Mouse (Mus musculus): ENCODE results near the gene Fgb. TPM values are rescaled to one million over a fixed set of nuclear protein-coding genes. Genes with fewer than 3 reads are reported as not detected.

The Fgb gene
- polyA plus RNA-seq (2011; ENCODE audit: insufficient read depth, insufficient read length, low replicate concordance, missing spikeins) = 1.5 and 8.1 TPM in 2 replicates

GRCm38 (mm10) chr3:83049680-83050079 is at the start of gene Fgb:
Fgb (minus strand) TSS chr3:83049863.
- Histone ChIP-seq H3K4me1 (ENCODE audit: control insufficient read depth, insufficient read depth, low read length) (no peaks in the 10 kb centered on the region), H3K4me3 (replicated peaks; ENCODE audit: control insufficient read depth, low read depth, low read length) (no peak within 1 kb of the TSS), H3K27ac (ENCODE audit: control insufficient read depth, insufficient read depth, low read depth, low read length, poor library complexity) (no peak within 1 kb of the TSS)
- 81% methylated on average over 8 of the region's 8 CpGs for WGBS
- TF ChIP-seq POLR2A (IDR thresholded peaks at IDR 0.05; ENCODE audit: borderline replicate concordance, control insufficient read depth, low read depth, low read length) (no peak), CTCF (IDR thresholded peaks at IDR 0.05; ENCODE audit: control insufficient read depth, insufficient read depth, low read length) (no peak)

- Histone ChIP-seq H3K4me3 (replicated peaks; ENCODE audit: control insufficient read depth, low read depth, low read length) (no peak overlapping the region), H3K27ac (ENCODE audit: control insufficient read depth, insufficient read depth, low read depth, low read length, poor library complexity) (no peak overlapping the region), H3K4me1 (ENCODE audit: control insufficient read depth, insufficient read depth, low read length) (no peaks in the 10 kb centered on the region)
- WGBS = 78% methylated on average over 1 of the region's 1 CpGs
- TF ChIP-seq CTCF (IDR thresholded peaks at IDR 0.05; ENCODE audit: control insufficient read depth, insufficient read depth, low read length) = no peak
- TF ChIP-seq POLR2A (IDR thresholded peaks at IDR 0.05; ENCODE audit: borderline replicate concordance, control insufficient read depth, low read depth, low read length) = no peak
Observed at GRCm38 (mm10) chr3:83099139-83099538, 49.5 kb upstream of the Fgb start.

- 39% methylated on average over 14 of the region's 14 CpGs for WGBS
- Histone ChIP-seq H3K4me1 (ENCODE audit: control insufficient read depth, insufficient read depth, low read length) (no peaks in the 10 kb centered on the region), H3K27ac (ENCODE audit: control insufficient read depth, insufficient read depth, low read depth, low read length, poor library complexity) (no peak overlapping the region), H3K4me3 (replicated peaks; ENCODE audit: control insufficient read depth, low read depth, low read length) (no peak overlapping the region)
- TF ChIP-seq CTCF (IDR thresholded peaks at IDR 0.05; ENCODE audit: control insufficient read depth, insufficient read depth, low read length) (no peak), POLR2A (IDR thresholded peaks at IDR 0.05; ENCODE audit: borderline replicate concordance, control insufficient read depth, low read depth, low read length) (no peak)
Observed at GRCm38 (mm10) chr3:83098546-83099034, 48.9 kb upstream of the Fgb start.

GRCm38 (mm10) chr3:83097586-83097985 is 47.9 kb upstream of the Fgb start:
- WGBS = 76% methylated on average over 6 of the region's 6 CpGs
- Histone ChIP-seq H3K4me3 (replicated peaks; ENCODE audit: control insufficient read depth, low read depth, low read length) (no peak overlapping the region), H3K27ac (ENCODE audit: control insufficient read depth, insufficient read depth, low read depth, low read length, poor library complexity) (no peak overlapping the region), H3K4me1 (ENCODE audit: control insufficient read depth, insufficient read depth, low read length) (no peaks in the 10 kb centered on the region)
- TF ChIP-seq CTCF (IDR thresholded peaks at IDR 0.05; ENCODE audit: control insufficient read depth, insufficient read depth, low read length) (no peak), POLR2A (IDR thresholded peaks at IDR 0.05; ENCODE audit: borderline replicate concordance, control insufficient read depth, low read depth, low read length) (no peak)

- TF ChIP-seq CTCF (IDR thresholded peaks at IDR 0.05; ENCODE audit: control insufficient read depth, insufficient read depth, low read length) (0 out of 2 replicates have a peak, but pooled peaks have one; percentile 7), POLR2A (IDR thresholded peaks at IDR 0.05; ENCODE audit: borderline replicate concordance, control insufficient read depth, low read depth, low read length) (no peak)
- WGBS = 1% methylated on average over 11 of the region's 11 CpGs
- Histone ChIP-seq H3K27ac (ENCODE audit: control insufficient read depth, insufficient read depth, low read depth, low read length, poor library complexity) (no peak overlapping the region), H3K4me3 (replicated peaks; ENCODE audit: control insufficient read depth, low read depth, low read length) (peak overlapping the region; percentile 10), H3K4me1 (ENCODE audit: control insufficient read depth, insufficient read depth, low read length) (no peaks in the 10 kb centered on the region)
Observed at GRCm38 (mm10) chr3:83080567-83081055, 30.9 kb upstream of the Fgb start.

GRCm38 (mm10) chr3:83076563-83076962 is 26.9 kb upstream of the Fgb start:
- no peak overlapping the region for H3K27ac ChIP-seq (ENCODE audit: control insufficient read depth, insufficient read depth, low read depth, low read length, poor library complexity)
- H3K4me1 ChIP-seq (ENCODE audit: control insufficient read depth, insufficient read depth, low read length) = no peaks in the 10 kb centered on the region
- TF ChIP-seq CTCF (IDR thresholded peaks at IDR 0.05; ENCODE audit: control insufficient read depth, insufficient read depth, low read length) (no peak), POLR2A (IDR thresholded peaks at IDR 0.05; ENCODE audit: borderline replicate concordance, control insufficient read depth, low read depth, low read length) (no peak)
- 48% methylated on average over 3 of the region's 3 CpGs for WGBS
- no peak overlapping the region for H3K4me3 ChIP-seq (replicated peaks; ENCODE audit: control insufficient read depth, low read depth, low read length)

GRCm38 (mm10) chr3:83070231-83070630 is 20.6 kb upstream of the Fgb start:
- WGBS = 82% methylated on average over 4 of the region's 4 CpGs
- no peak overlapping the region for H3K4me3 ChIP-seq (replicated peaks; ENCODE audit: control insufficient read depth, low read depth, low read length)
- no peak for TF ChIP-seq CTCF (IDR thresholded peaks at IDR 0.05; ENCODE audit: control insufficient read depth, insufficient read depth, low read length)
- no peak for TF ChIP-seq POLR2A (IDR thresholded peaks at IDR 0.05; ENCODE audit: borderline replicate concordance, control insufficient read depth, low read depth, low read length)
- H3K27ac ChIP-seq (ENCODE audit: control insufficient read depth, insufficient read depth, low read depth, low read length, poor library complexity) = no peak overlapping the region
- no peaks in the 10 kb centered on the region for H3K4me1 ChIP-seq (ENCODE audit: control insufficient read depth, insufficient read depth, low read length)

- 93% methylated on average over 13 of the region's 13 CpGs for WGBS
- H3K27ac ChIP-seq (ENCODE audit: control insufficient read depth, insufficient read depth, low read depth, low read length, poor library complexity) = no peak overlapping the region
- no peak overlapping the region for H3K4me3 ChIP-seq (replicated peaks; ENCODE audit: control insufficient read depth, low read depth, low read length)
- H3K4me1 ChIP-seq (ENCODE audit: control insufficient read depth, insufficient read depth, low read length) = no peaks in the 10 kb centered on the region
- no peak for TF ChIP-seq CTCF (IDR thresholded peaks at IDR 0.05; ENCODE audit: control insufficient read depth, insufficient read depth, low read length)
- TF ChIP-seq POLR2A (IDR thresholded peaks at IDR 0.05; ENCODE audit: borderline replicate concordance, control insufficient read depth, low read depth, low read length) = no peak
Observed at GRCm38 (mm10) chr3:83068869-83069268, 19.2 kb upstream of the Fgb start.

- H3K4me3 ChIP-seq (replicated peaks; ENCODE audit: control insufficient read depth, low read depth, low read length) = no peak overlapping the region
- no peak for TF ChIP-seq CTCF (IDR thresholded peaks at IDR 0.05; ENCODE audit: control insufficient read depth, insufficient read depth, low read length)
- no peak for TF ChIP-seq POLR2A (IDR thresholded peaks at IDR 0.05; ENCODE audit: borderline replicate concordance, control insufficient read depth, low read depth, low read length)
- WGBS = 89% methylated on average over 9 of the region's 9 CpGs
- H3K27ac ChIP-seq (ENCODE audit: control insufficient read depth, insufficient read depth, low read depth, low read length, poor library complexity) = no peak overlapping the region
- H3K4me1 ChIP-seq (ENCODE audit: control insufficient read depth, insufficient read depth, low read length) = no peaks in the 10 kb centered on the region
Observed at GRCm38 (mm10) chr3:83067920-83068319, 18.3 kb upstream of the Fgb start.

Measured in bone marrow, adult 2 months (tissue).